Comparison of ENCODE assay signal across 11 mouse cellular contexts in genomic region chr4:63498346-63498745, GRCm38 (mm10). TPM values are rescaled to one million over a fixed set of nuclear protein-coding genes. Genes with fewer than 3 reads are reported as not detected.
DNase-seq lines count a peak whose midpoint lies in the region; ATAC-seq and TF ChIP-seq lines count a peak whose summit lies in the region.
"Had no signal": no experiment of that assay in that cellular context is flagged by ENCODE, and none has a peak within 500 bp of the region (broad histone marks: within the 10 kb centered on the region; RNA-seq: fewer than 3 reads in every experiment).

No protein-coding gene starts in this region.

- TF ChIP-seq POLR2A in lung, adult 2 months (IDR thresholded peaks at IDR 0.05; ENCODE audit: borderline replicate concordance, extremely low read depth, low read depth, low read length) = no peak

- peak; percentile 45 for TF ChIP-seq CTCF in lung, embryonic 14.5 days (IDR thresholded peaks at IDR 0.05; ENCODE audit: low read depth)
- TF ChIP-seq CTCF in lung, adult 2 months (IDR thresholded peaks at IDR 0.05; ENCODE audit: insufficient read depth, low read length) = no peak
- TF ChIP-seq CTCF in E14TG2a.4 (conservative IDR thresholded peaks at IDR 0.05; ENCODE audit: low read length) = peak; percentile 53

- no peak for ATAC-seq in lung, embryonic 14.5 days (ENCODE audit: insufficient read depth)
- no peak for ATAC-seq in midbrain, embryonic 14.5 days (ENCODE audit: low FRiP score, low TSS enrichment)

- no peak overlapping the region for H3K9ac ChIP-seq in lung, embryonic 14.5 days
- H3K9ac ChIP-seq in midbrain, embryonic 14.5 days (replicated peaks; ENCODE audit: low read length) = no peak overlapping the region
- H3K9ac ChIP-seq: heart, embryonic 12.5 days; liver, embryonic 14.5 days had no signal

- no peak overlapping the region for H3K4me2 ChIP-seq in lung, embryonic 14.5 days
- H3K4me2 ChIP-seq in midbrain, embryonic 14.5 days (ENCODE audit: low read length) = no peak overlapping the region
- H3K4me2 ChIP-seq: heart, embryonic 12.5 days had no signal

- 25% methylated on average over 3 of the region's 3 CpGs for WGBS in lung, embryonic 14.5 days
- WGBS in lung, adult 2 months = 33% methylated on average over 3 of the region's 3 CpGs
- WGBS in midbrain, embryonic 14.5 days = 32% methylated on average over 3 of the region's 3 CpGs

- no peak overlapping the region for H3K27ac ChIP-seq in lung, embryonic 14.5 days (ENCODE audit: low read depth)
- no peak overlapping the region for H3K27ac ChIP-seq in midbrain, embryonic 14.5 days (replicated peaks; ENCODE audit: low read depth, low read length)
- H3K27ac ChIP-seq: liver, embryonic 14.5 days had no signal

- H3K4me3 ChIP-seq in lung, embryonic 14.5 days (ENCODE audit: low read depth, low read length) = no peak overlapping the region
- H3K4me3 ChIP-seq in lung, adult 2 months (replicated peaks; ENCODE audit: extremely low read depth, low read depth, low read length) = no peak overlapping the region
- H3K4me3 ChIP-seq in E14TG2a.4 (replicated peaks; ENCODE audit: low read length) = no peak overlapping the region
- H3K4me3 ChIP-seq in midbrain, embryonic 14.5 days (replicated peaks; ENCODE audit: low read depth, low read length) = no peak overlapping the region
- H3K4me3 ChIP-seq: heart, embryonic 12.5 days had no signal

- H3K27me3 ChIP-seq in lung, embryonic 14.5 days (ENCODE audit: insufficient read depth, low read length) = peaks cover 28% of the 10 kb centered on the region
- H3K27me3 ChIP-seq in E14TG2a.4 (ENCODE audit: insufficient read depth, low read length) = peaks cover 42% of the 10 kb centered on the region
- H3K27me3 ChIP-seq in midbrain, embryonic 14.5 days (ENCODE audit: control insufficient read depth, insufficient read depth, low read length) = no peaks in the 10 kb centered on the region

- H3K9me3 ChIP-seq in lung, embryonic 14.5 days (ENCODE audit: low read depth, low read length) = no peaks in the 10 kb centered on the region
- H3K9me3 ChIP-seq in E14TG2a.4 (ENCODE audit: low read length) = no peaks in the 10 kb centered on the region
- H3K9me3 ChIP-seq in midbrain, embryonic 14.5 days (ENCODE audit: control insufficient read depth, low read length) = no peaks in the 10 kb centered on the region
- H3K9me3 ChIP-seq: heart, embryonic 12.5 days had no signal

- 0 out of 2 replicates have a peak, but pooled peaks cover 3% of the 10 kb centered on the region for H3K4me1 ChIP-seq in lung, embryonic 14.5 days (ENCODE audit: insufficient read depth)
- peaks cover 9% of the 10 kb centered on the region for H3K4me1 ChIP-seq in lung, adult 2 months (ENCODE audit: control insufficient read depth, insufficient read depth, low read length)
- H3K4me1 ChIP-seq in E14TG2a.4 (replicated peaks; ENCODE audit: low read depth, low read length) = peaks cover 19% of the 10 kb centered on the region
- H3K4me1 ChIP-seq in midbrain, embryonic 14.5 days (ENCODE audit: control insufficient read depth, insufficient read depth, low read length) = peaks cover 21% of the 10 kb centered on the region

- peak; percentile 43 for DNase-seq in embryo, embryonic 11 days
- DNase-seq in embryo, embryonic 9.5 days (ENCODE audit: extremely low spot score) = no peak
- DNase-seq in lung, embryonic 14.5 days = peak; percentile 55
- no peak for DNase-seq in lung, adult 2 months
- DNase-seq in midbrain, embryonic 14.5 days = peak; percentile 43
- DNase-seq in cerebellum, postnatal 14 days = no peak
- DNase-seq in cerebellum, adult 18-20 months = no peak
- DNase-seq: cerebellum, adult 9-11 months had no signal

- no peaks in the 10 kb centered on the region for H3K36me3 ChIP-seq in lung, embryonic 14.5 days (ENCODE audit: insufficient read depth)
- no peaks in the 10 kb centered on the region for H3K36me3 ChIP-seq in E14TG2a.4 (ENCODE audit: insufficient read depth, low read length)
- no peaks in the 10 kb centered on the region for H3K36me3 ChIP-seq in midbrain, embryonic 14.5 days (ENCODE audit: control insufficient read depth, insufficient read depth, low read length)
- H3K36me3 ChIP-seq: heart, embryonic 12.5 days had no signal

RNA-seq across cellular contexts. Expression of gene Whrn, which starts 2.6 kb away (rescaled TPM):
- 4.5 and 4.7 TPM in 2 replicates for polyA plus RNA-seq in lung, embryonic 14.5 days (2014; fragmentation: Nextera tagmentation; extraction: Ambion mirVana)
- polyA plus RNA-seq in lung, adult 2 months (2012; rRNA removed) = 6.4 and 7.8 TPM in 2 replicates
- 7.8 and 8.0 TPM in 2 replicates for polyA plus RNA-seq in midbrain, embryonic 14.5 days (2014; fragmentation: Nextera tagmentation; extraction: Ambion mirVana)

RNA-seq across cellular contexts. Expression of gene Atp6v1g1, which starts 46.2 kb away (rescaled TPM):
- polyA plus RNA-seq in lung, embryonic 14.5 days (2014; fragmentation: Nextera tagmentation; extraction: Ambion mirVana) = 228 and 231 TPM in 2 replicates
- 48.3 and 56.6 TPM in 2 replicates for polyA plus RNA-seq in lung, adult 2 months (2012; rRNA removed)
- polyA plus RNA-seq in midbrain, embryonic 14.5 days (2014; fragmentation: Nextera tagmentation; extraction: Ambion mirVana) = 451 and 485 TPM in 2 replicates

Comparison
In these comparisons a context has a peak if more than half of its experiments do, and no peak if none do; other contexts are left out.
1. DNase-seq: peak in embryo, embryonic 11 days (single experiment), lung, embryonic 14.5 days (single experiment) and midbrain, embryonic 14.5 days (single experiment); none in embryo, embryonic 9.5 days (single experiment), lung, adult 2 months (single experiment), cerebellum, postnatal 14 days (0 of 2) and cerebellum, adult 18-20 months (0 of 2).